Mouse (Mus musculus): ENCODE measurements around the gene Ccdc134.

Gene Ccdc134

GRCm38 (mm10) chr15:82170437-82171377, 43.0 kb downstream of the Ccdc134 start:
- no peak for DNase-seq (ENCODE audit: low spot score in 2 of 2)

- no peak for DNase-seq (ENCODE audit: low spot score in 2 of 2)
Measured at GRCm38 (mm10) chr15:82172648-82173047, 44.9 kb downstream of the Ccdc134 start.

- no peak for DNase-seq (ENCODE audit: low spot score in 2 of 2)
Measured at GRCm38 (mm10) chr15:82175091-82175490, 47.4 kb downstream of the Ccdc134 start.

GRCm38 (mm10) chr15:82177743-82178290, 50.1 kb downstream of the Ccdc134 start:
- DNase-seq (ENCODE audit: low spot score in 2 of 2): no peak

GRCm38 (mm10) chr15:82181131-82181530, 53.4 kb downstream of the Ccdc134 start:
- DNase-seq (ENCODE audit: low spot score in 2 of 2): no peak

- no peak for DNase-seq (ENCODE audit: low spot score in 2 of 2)
Measured at GRCm38 (mm10) chr15:82182311-82182710, 54.6 kb downstream of the Ccdc134 start.

- DNase-seq (ENCODE audit: low spot score in 2 of 2): no peak
Measured at GRCm38 (mm10) chr15:82183596-82183995, 55.9 kb downstream of the Ccdc134 start.

- DNase-seq (ENCODE audit: low spot score in 2 of 2): no peak
Measured at GRCm38 (mm10) chr15:82184183-82184582, 56.5 kb downstream of the Ccdc134 start.

GRCm38 (mm10) chr15:82184656-82185055, 56.9 kb downstream of the Ccdc134 start:
- DNase-seq (ENCODE audit: low spot score in 2 of 2): no peak

- no peak for DNase-seq (ENCODE audit: low spot score in 2 of 2)
Measured at GRCm38 (mm10) chr15:82185062-82185783, 57.5 kb downstream of the Ccdc134 start.

GRCm38 (mm10) chr15:82186131-82186530, 58.4 kb downstream of the Ccdc134 start:
- no peak for DNase-seq (ENCODE audit: low spot score in 2 of 2)

GRCm38 (mm10) chr15:82186931-82187330, 59.2 kb downstream of the Ccdc134 start:
- no peak for DNase-seq (ENCODE audit: low spot score in 2 of 2)

GRCm38 (mm10) chr15:82187401-82187800, 59.7 kb downstream of the Ccdc134 start:
- no peak for DNase-seq (ENCODE audit: low spot score in 2 of 2)

GRCm38 (mm10) chr15:82187924-82188323, 60.2 kb downstream of the Ccdc134 start:
- DNase-seq (ENCODE audit: low spot score in 2 of 2): no peak

GRCm38 (mm10) chr15:82188481-82189240, 60.9 kb downstream of the Ccdc134 start:
- DNase-seq (ENCODE audit: low spot score in 2 of 2): peak in 1 of 2 experiments; percentile 65

Measured in thymus, postnatal 10 days (tissue).